In genomic region chr13:112724260-112724659, GRCm38 (mm10) we compare ENCODE assay signal across 2 mouse cellular contexts.
DNase-seq lines count a peak whose midpoint lies in the region; TF ChIP-seq lines count a peak whose summit lies in the region.
"Not testable (repeated sequence)": the region's sequence is repeated elsewhere in the genome, so short reads cannot be mapped to it uniquely, and the experiment has no call there.

No protein-coding gene starts in this region.

- H3K36me3 ChIP-seq in myocyte (ENCODE audit: control insufficient read depth, insufficient read depth): not testable (repeated sequence)

- not testable (repeated sequence) for DNase-seq in layer of hippocampus, adult 2 months (ENCODE audit: low spot score in 2 of 2)

- H3K4me3 ChIP-seq in layer of hippocampus, adult 2 months; myocyte: not testable (repeated sequence)

- not testable (repeated sequence) for TF ChIP-seq POLR2A in myocyte (IDR thresholded peaks at IDR 0.05; ENCODE audit: insufficient read length, low read depth)

- H3ac ChIP-seq in myocyte (ENCODE audit: control insufficient read depth, insufficient read length): not testable (repeated sequence)

- not testable (repeated sequence) for TF ChIP-seq CTCF in layer of hippocampus, adult 2 months (conservative IDR thresholded peaks at IDR 0.05)

- not testable (repeated sequence) for H3K27me3 ChIP-seq in myocyte (ENCODE audit: control insufficient read depth, insufficient read depth, insufficient read length)

- not testable (repeated sequence) for H3K79me2 ChIP-seq in myocyte (ENCODE audit: control insufficient read depth, insufficient read depth)

- H3K27ac ChIP-seq in layer of hippocampus, adult 2 months: peak overlapping the region; percentile 21

- not testable (repeated sequence) for H3K4me2 ChIP-seq in myocyte (ENCODE audit: low read depth)

TF ChIP-seq in myocyte, 11 proteins besides CTCF, POLR2A, EP300 and RAD21:
- TF ChIP-seq MYOG (IDR thresholded peaks at IDR 0.05; ENCODE audit: control insufficient read depth in 1 of 3, insufficient read depth in 1 of 3, insufficient read length in 2 of 3, low read depth in 2 of 3) (peak in 2 of 3 experiments; percentile 48 to 64), MYOD1 (IDR thresholded peaks at IDR 0.05; ENCODE audit: control insufficient read depth in 1 of 3, insufficient read length in 2 of 3, low read depth in 2 of 3) (peak in 2 of 3 experiments; percentile 36 to 64), TCF3 (IDR thresholded peaks at IDR 0.05; ENCODE audit: insufficient read length, low read depth) (peak; percentile 31)
